Mouse (Mus musculus): Measurements from ENCODE around the gene Macrod2. TPM values are rescaled to one million over a fixed set of nuclear protein-coding genes. Genes with fewer than 3 reads are reported as not detected.

Gene Macrod2
- polyA plus RNA-seq, 1 experiment from 2014 or later, result 22.7 TPM

GRCm38 (mm10) chr2:142434731-142435130, 2039.6 kb downstream of the Macrod2 start:
- H3K27ac ChIP-seq (ENCODE audit: poor library complexity, severe bottlenecking), result no peak overlapping the region
- H3K9ac ChIP-seq, result no peak overlapping the region
- H3K4me1 ChIP-seq (replicated peaks), result no peaks in the 10 kb centered on the region
- H3K4me3 ChIP-seq, result no peak overlapping the region
- 82% methylated on average over 4 of the region's 4 CpGs for WGBS
- ATAC-seq (ENCODE audit: insufficient number of reproducible peaks, low FRiP score), result no peak
- H3K9me3 ChIP-seq (replicated peaks), result no peaks in the 10 kb centered on the region
- no peak overlapping the region for H3K4me2 ChIP-seq
- no peaks in the 10 kb centered on the region for H3K27me3 ChIP-seq (replicated peaks)
- no peaks in the 10 kb centered on the region for H3K36me3 ChIP-seq

- ATAC-seq (ENCODE audit: insufficient number of reproducible peaks, low FRiP score), result no peak
- H3K4me2 ChIP-seq, result no peak overlapping the region
- WGBS, result 64% methylated on average over 6 of the region's 6 CpGs
- no peak overlapping the region for H3K27ac ChIP-seq (ENCODE audit: poor library complexity, severe bottlenecking)
- no peaks in the 10 kb centered on the region for H3K9me3 ChIP-seq (replicated peaks)
- H3K9ac ChIP-seq, result no peak overlapping the region
- no peaks in the 10 kb centered on the region for H3K27me3 ChIP-seq (replicated peaks)
- H3K4me1 ChIP-seq (replicated peaks), result no peaks in the 10 kb centered on the region
- H3K4me3 ChIP-seq, result no peak overlapping the region
- H3K36me3 ChIP-seq, result no peaks in the 10 kb centered on the region
Measured at GRCm38 (mm10) chr2:142437606-142438461, 2042.7 kb downstream of the Macrod2 start.

Other genes with a start within 250 kb of the Macrod2 start
- not detected in 2 replicates for gene Gm17374, start 243.3 kb upstream of the Macrod2 start, polyA plus RNA-seq (2016; fragmentation: Nextera tagmentation; extraction: Ambion mirVana)
- 20.1 and 20.4 TPM in 2 replicates for gene Esf1, start 224.7 kb upstream of the Macrod2 start, polyA plus RNA-seq (2016; fragmentation: Nextera tagmentation; extraction: Ambion mirVana)
- gene Ndufaf5, start 224.7 kb upstream of the Macrod2 start, polyA plus RNA-seq (2016; fragmentation: Nextera tagmentation; extraction: Ambion mirVana), result 34.0 and 34.3 TPM in 2 replicates
- not detected in 2 replicates for gene Sel1l2, start 5.6 kb upstream of the Macrod2 start, polyA plus RNA-seq (2016; fragmentation: Nextera tagmentation; extraction: Ambion mirVana)

Measured in heart, embryonic 12.5 days (tissue).